Mouse (Mus musculus) heart, embryonic 14.5 days (tissue): ENCODE measurements around the gene Nr5a1. TPM values are rescaled to one million over a fixed set of nuclear protein-coding genes. Genes with fewer than 3 reads are reported as not detected.
A peak's percentile ranks its signal among the peaks of the same experiment; 100 is the strongest.

Experiments used
- ATAC-seq: fragments of 200-750 bp; cut with Nextera tagmentation; 2 replicates; pipeline ENCODE4 v1.8.0; 2017; ENCODE audit warnings: low read depth, moderate TSS enrichment; ENCODE audit not compliant: insufficient number of reproducible peaks, insufficient read depth, low FRiP score
- H3K27ac ChIP-seq, 2 experiments: fragments of 200-500 bp in 1 of 2; fragments of 300-500 bp in 1 of 2; sonication (generic) in 1 of 2; replicated peaks in 1 of 2; 2 replicates each; pipeline ENCODE4 v1.5.1; 2012 to 2014; ENCODE audit warnings: low read depth in 2 of 2, low read length in 2 of 2, control low read depth in 1 of 2, mild to moderate bottlenecking in 1 of 2, mixed read lengths in 1 of 2; ENCODE audit not compliant: control insufficient read depth in 1 of 2, insufficient read depth in 1 of 2
- H3K27me3 ChIP-seq: fragments of 300-500 bp; sonication (generic); 2 replicates; pipeline ENCODE4 v1.6.1; 2014; ENCODE audit warnings: mild to moderate bottlenecking, low read length, control low read depth; ENCODE audit not compliant: control insufficient read depth, insufficient read depth
- H3K36me3 ChIP-seq: fragments of 300-500 bp; sonication (generic); 2 replicates; pipeline ENCODE4 v1.6.1; 2014; ENCODE audit warnings: mild to moderate bottlenecking, control low read depth, low read length, mixed read lengths; ENCODE audit not compliant: control insufficient read depth, insufficient read depth
- H3K4me1 ChIP-seq, 2 experiments: fragments of 200-500 bp in 1 of 2; fragments of 300-500 bp in 1 of 2; sonication (generic) in 1 of 2; 2 replicates each; pipeline ENCODE4 v1.6.1; 2012 to 2014; ENCODE audit warnings: low read length in 2 of 2, control low read depth in 1 of 2, mixed read lengths in 1 of 2; ENCODE audit not compliant: control insufficient read depth in 2 of 2, insufficient read depth in 2 of 2
- H3K4me2 ChIP-seq: fragments of 300-500 bp; sonication (generic); 2 replicates; pipeline ENCODE4 v1.6.1; 2014; ENCODE audit warnings: mild to moderate bottlenecking, low read length
- H3K4me3 ChIP-seq, 2 experiments: fragments of 200-500 bp in 1 of 2; fragments of 300-500 bp in 1 of 2; sonication (generic) in 1 of 2; 2 replicates each; pipeline ENCODE4 v1.5.1; 2012 to 2014; ENCODE audit warnings: low read length in 2 of 2, mild to moderate bottlenecking in 2 of 2, control low read depth in 1 of 2, low read depth in 1 of 2, moderate library complexity in 1 of 2; ENCODE audit not compliant: control insufficient read depth in 1 of 2, insufficient read depth in 1 of 2
- H3K9ac ChIP-seq: fragments of 300-500 bp; sonication (generic); 2 replicates; pipeline ENCODE4 v1.6.1; 2014; ENCODE audit warnings: mild to moderate bottlenecking, low read length
- H3K9me3 ChIP-seq: fragments of 300-500 bp; sonication (generic); 2 replicates; pipeline ENCODE4 v1.6.1; 2016; ENCODE audit warnings: low read length, control low read depth; ENCODE audit not compliant: control insufficient read depth
- WGBS: fragments of 180-500 bp; shearing (Covaris S2); extraction: QIAGEN DNeasy Blood & Tissue Kit; methylation state at CpG from one replicate; pipeline ENCODE4 v1.1.7; 2014; 5-methylcytosine and 5-hydroxymethylcytosine counted together
- polyA plus RNA-seq: library from polyadenylated mRNA; unstranded; fragments of >200 nt; fragmentation: Nextera tagmentation; extraction: Ambion mirVana; gene quantifications from 2 replicates; pipeline ENCODE4 v1.2.1, GENCODE M21; 2014

The Nr5a1 gene
- polyA plus RNA-seq, 1 experiment from 2014 or later, result not detected

DNA sequence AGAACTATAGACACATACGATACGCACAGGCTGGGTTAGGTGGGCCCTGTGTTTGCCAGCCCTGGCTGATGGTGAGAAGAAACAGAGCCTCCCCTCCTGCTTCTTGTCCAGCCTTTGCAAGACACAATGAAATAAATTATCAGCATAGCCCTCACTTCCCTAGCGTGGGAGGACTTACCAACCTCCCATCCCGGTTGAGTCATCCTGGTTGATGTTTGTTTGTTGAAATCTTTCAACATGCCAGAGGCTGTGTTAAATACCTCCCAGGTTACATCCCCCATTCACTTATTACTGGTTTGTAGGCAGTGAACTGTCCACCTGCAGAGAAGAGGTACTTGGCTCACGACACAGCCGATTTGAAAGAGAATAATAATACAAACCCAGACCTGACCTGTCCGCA lies 66.7 kb downstream of the Nr5a1 start:
- Histone ChIP-seq H3K4me1 (peaks cover 3 to 9% of the 10 kb centered on the region in 2 experiments), H3K4me2 (no peak overlapping the region), H3K9me3 (no peaks in the 10 kb centered on the region), H3K4me3 (no peak overlapping the region), H3K27ac (no peak overlapping the region), H3K36me3 (no peaks in the 10 kb centered on the region), H3K9ac (no peak overlapping the region), H3K27me3 (no peaks in the 10 kb centered on the region)
- 69% methylated on average over 7 of the region's 7 CpGs for WGBS
- no peak for ATAC-seq

GRCm38 (mm10) chr2:38647201-38647606 lies 67.1 kb downstream of the Nr5a1 start:
- no peaks in the 10 kb centered on the region for H3K9me3 ChIP-seq
- WGBS, result 54% methylated on average over 8 of the region's 8 CpGs
- H3K4me2 ChIP-seq, result no peak overlapping the region
- H3K4me3 ChIP-seq, result no peak overlapping the region
- H3K27me3 ChIP-seq, result no peaks in the 10 kb centered on the region
- no peak overlapping the region for H3K9ac ChIP-seq
- H3K27ac ChIP-seq, result no peak overlapping the region
- peaks cover 1% of the 10 kb centered on the region; the same call in 1 of the 2 replicates for H3K36me3 ChIP-seq
- ATAC-seq, result no peak
- peaks cover 3 to 11% of the 10 kb centered on the region in 2 experiments for H3K4me1 ChIP-seq

GRCm38 (mm10) chr2:38645936-38646335 lies 68.4 kb downstream of the Nr5a1 start:
- H3K9ac ChIP-seq, result no peak overlapping the region
- peaks cover 3 to 11% of the 10 kb centered on the region in 2 experiments for H3K4me1 ChIP-seq
- no peaks in the 10 kb centered on the region for H3K9me3 ChIP-seq
- no peak overlapping the region for H3K4me3 ChIP-seq
- 3% methylated on average over 3 of the region's 3 CpGs for WGBS
- no peaks in the 10 kb centered on the region for H3K27me3 ChIP-seq
- no peak for ATAC-seq
- peaks cover 14% of the 10 kb centered on the region for H3K36me3 ChIP-seq
- no peak overlapping the region for H3K27ac ChIP-seq
- no peak overlapping the region for H3K4me2 ChIP-seq

DNA sequence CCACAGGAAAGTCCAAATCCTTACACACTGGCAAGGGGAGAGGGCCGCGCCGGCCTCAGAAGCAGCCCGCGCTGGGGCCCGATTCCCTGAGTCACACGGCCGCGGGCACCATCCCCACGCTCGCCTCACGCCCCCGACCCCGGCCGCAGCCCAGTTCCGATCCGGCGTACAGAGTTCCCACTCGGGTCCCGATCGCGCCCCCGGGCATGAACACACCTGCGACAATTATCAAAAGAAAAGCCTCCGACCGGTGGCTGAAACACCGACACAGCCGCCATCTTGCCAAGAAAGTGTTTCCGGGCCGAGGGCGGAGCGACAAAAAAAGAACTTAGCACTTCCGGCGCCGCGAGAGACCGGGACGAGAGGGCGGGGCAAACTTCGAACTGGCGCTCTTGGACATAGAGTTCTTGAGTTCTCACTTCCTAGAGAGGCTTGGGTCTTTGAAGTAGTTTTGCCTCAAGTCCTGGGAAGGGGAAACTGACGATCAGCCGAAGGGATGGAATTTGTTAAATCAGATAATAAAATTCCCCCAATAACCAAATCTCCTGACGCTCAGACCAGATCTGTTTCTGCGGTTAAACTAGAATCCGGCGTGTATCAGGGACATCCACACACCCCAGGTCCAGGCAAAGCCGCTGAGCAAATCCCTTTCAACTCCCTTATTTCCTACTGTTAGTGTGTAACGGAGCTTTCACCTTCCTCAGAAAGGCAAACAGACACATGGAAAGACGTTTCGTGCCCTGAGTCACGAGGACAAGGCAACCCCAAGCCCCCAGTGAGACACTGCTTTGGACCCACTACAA lies 70.5 kb downstream of the Nr5a1 start, which contains the start of gene Psmb7:
Gene Psmb7 (minus strand): TSS at position 463 of the 803 bp plus-strand sequence.
- 2% methylated on average over 52 of the region's 52 CpGs for WGBS
- Histone ChIP-seq H3K4me3 (peak within 1 kb of the TSS; percentile 76 to 83), H3K4me1 (peaks cover 3 to 11% of the 10 kb centered on the region in 2 experiments), H3K9ac (peak within 1 kb of the TSS; percentile 92), H3K9me3 (no peaks in the 10 kb centered on the region), H3K27me3 (no peaks in the 10 kb centered on the region), H3K36me3 (peaks cover 34% of the 10 kb centered on the region), H3K4me2 (peak within 1 kb of the TSS; percentile 97), H3K27ac (peak within 1 kb of the TSS; percentile 6 to 45; a peak in 2 of 4 replicates)
- peak; percentile 62; the same call in 1 of the 2 replicates for ATAC-seq

Other genes starting within 250 kb of the Nr5a1 start
- 57.7 and 69.7 TPM in 2 replicates for gene Nek6, start 202.9 kb downstream of the Nr5a1 start, polyA plus RNA-seq
- gene Psmb7, start 70.5 kb downstream of the Nr5a1 start, polyA plus RNA-seq, result 224 and 235 TPM in 2 replicates
- 0.47 and 0.78 TPM in 2 replicates for gene Nr6a1, start 213.1 kb upstream of the Nr5a1 start, polyA plus RNA-seq
- 5.4 and 6.0 TPM in 2 replicates for gene Olfml2a, start 217.4 kb upstream of the Nr5a1 start, polyA plus RNA-seq